Mouse (Mus musculus): ENCODE measurements around the gene Rreb1.
A peak's percentile ranks its signal among the peaks of the same experiment; 100 is the strongest.

The Rreb1 gene

GRCm38 (mm10) chr13:37778147-37778593, at the start of gene Rreb1:
TSS of gene Rreb1 (plus strand) at chr13:37778400.
- peak; percentile 27 for DNase-seq (ENCODE audit: low spot score)

- no peak for DNase-seq (ENCODE audit: low spot score)
Observed at GRCm38 (mm10) chr13:37728551-37728950, 49.6 kb upstream of the Rreb1 start.

- DNase-seq (ENCODE audit: low spot score), result no peak
Observed at GRCm38 (mm10) chr13:37731914-37732693, 46.1 kb upstream of the Rreb1 start.

GRCm38 (mm10) chr13:37734501-37734900, 43.7 kb upstream of the Rreb1 start:
- DNase-seq (ENCODE audit: low spot score), result no peak

- DNase-seq (ENCODE audit: low spot score), result no peak
Observed at GRCm38 (mm10) chr13:37740111-37740510, 38.1 kb upstream of the Rreb1 start.

- no peak for DNase-seq (ENCODE audit: low spot score)
Observed at GRCm38 (mm10) chr13:37740752-37741151, 37.4 kb upstream of the Rreb1 start.

- no peak for DNase-seq (ENCODE audit: low spot score)
Observed at GRCm38 (mm10) chr13:37742248-37742647, 36.0 kb upstream of the Rreb1 start.

GRCm38 (mm10) chr13:37747504-37747903, 30.7 kb upstream of the Rreb1 start:
- no peak for DNase-seq (ENCODE audit: low spot score)

- DNase-seq (ENCODE audit: low spot score), result no peak
Observed at GRCm38 (mm10) chr13:37749485-37749884, 28.7 kb upstream of the Rreb1 start.

GRCm38 (mm10) chr13:37751154-37751950, 26.8 kb upstream of the Rreb1 start:
- peak; percentile 54 for DNase-seq (ENCODE audit: low spot score)

- DNase-seq (ENCODE audit: low spot score), result peak; percentile 14
Observed at GRCm38 (mm10) chr13:37759341-37760012, 18.7 kb upstream of the Rreb1 start.

- no peak for DNase-seq (ENCODE audit: low spot score)
Observed at GRCm38 (mm10) chr13:37760013-37760342, 18.2 kb upstream of the Rreb1 start.

- DNase-seq (ENCODE audit: low spot score), result no peak
Observed at GRCm38 (mm10) chr13:37760373-37760772, 17.8 kb upstream of the Rreb1 start.

- no peak for DNase-seq (ENCODE audit: low spot score)
Observed at GRCm38 (mm10) chr13:37760957-37761941, 17.0 kb upstream of the Rreb1 start.

GRCm38 (mm10) chr13:37763800-37764407, 14.3 kb upstream of the Rreb1 start:
- no peak for DNase-seq (ENCODE audit: low spot score)

- DNase-seq (ENCODE audit: low spot score), result no peak
Observed at GRCm38 (mm10) chr13:37769777-37770176, 8.4 kb upstream of the Rreb1 start.

- DNase-seq (ENCODE audit: low spot score), result no peak
Observed at GRCm38 (mm10) chr13:37773476-37773875, 4.7 kb upstream of the Rreb1 start.

- DNase-seq (ENCODE audit: low spot score), result no peak
Observed at GRCm38 (mm10) chr13:37776675-37777074, 1.5 kb upstream of the Rreb1 start.

GRCm38 (mm10) chr13:37777351-37778146, 651 bp upstream of the Rreb1 start:
- peak; percentile 26 for DNase-seq (ENCODE audit: low spot score)

- peak; percentile 19 for DNase-seq (ENCODE audit: low spot score)
Observed at GRCm38 (mm10) chr13:37778594-37779231, 513 bp downstream of the Rreb1 start.

Measured in urinary bladder, postnatal 14 days (tissue).